Mouse (Mus musculus) cerebellum, adult 11-12 months (tissue): ENCODE data around the gene Cdadc1.

ENCODE experiments used
- DNase-seq: peaks from one replicate; pipeline ENCODE4 v3.0.0; 2022

Gene Cdadc1

GRCm38 (mm10) chr14:59540230-59540629 is 57.5 kb downstream of the Cdadc1 start:
- no peak for DNase-seq

GRCm38 (mm10) chr14:59537829-59538432 is 59.8 kb downstream of the Cdadc1 start:
- DNase-seq: no peak

- no peak for DNase-seq
Observed at GRCm38 (mm10) chr14:59533908-59534307, 63.9 kb downstream of the Cdadc1 start.

GRCm38 (mm10) chr14:59532986-59533385 is 64.8 kb downstream of the Cdadc1 start:
- DNase-seq: no peak

- no peak for DNase-seq
Observed at GRCm38 (mm10) chr14:59530801-59531200, 67.0 kb downstream of the Cdadc1 start.

- DNase-seq: no peak
Observed at GRCm38 (mm10) chr14:59525843-59526242, 71.9 kb downstream of the Cdadc1 start.

- no peak for DNase-seq
Observed at GRCm38 (mm10) chr14:59513922-59514444, 83.8 kb downstream of the Cdadc1 start.
